Mouse (Mus musculus): ENCODE results near the gene Qtrt1.

The Qtrt1 gene

DNA sequence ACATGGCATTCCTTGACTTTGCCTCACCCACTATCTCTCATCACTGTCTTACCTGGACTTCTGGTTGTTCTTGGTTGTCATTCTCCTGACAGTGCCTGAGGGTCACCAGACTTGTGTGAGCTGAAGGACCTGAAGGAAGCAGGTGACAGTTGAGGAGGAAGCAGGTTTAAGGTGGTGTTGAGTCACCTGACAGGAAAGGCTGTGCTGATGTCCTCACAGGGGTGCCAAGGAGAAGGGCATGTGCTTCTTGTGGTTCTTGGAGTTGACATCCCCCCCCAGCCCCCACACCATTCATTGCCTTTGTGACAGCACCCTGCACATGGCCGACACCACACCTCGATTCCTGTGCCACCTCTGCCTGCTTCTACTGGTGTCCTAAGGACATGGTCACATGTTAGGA is 36.1 kb downstream of the Qtrt1 start:
- DNase-seq (ENCODE audit: inconsistent age in 2 of 2, low spot score in 1 of 2): no peak

GRCm38 (mm10) chr9:21449710-21450109 is 38.1 kb downstream of the Qtrt1 start:
- no peak for DNase-seq (ENCODE audit: inconsistent age in 2 of 2, low spot score in 1 of 2)

- peak; percentile 37 to 67 for DNase-seq (ENCODE audit: inconsistent age in 2 of 2, low spot score in 1 of 2)
Measured at GRCm38 (mm10) chr9:21450270-21450669, 38.6 kb downstream of the Qtrt1 start.

DNA sequence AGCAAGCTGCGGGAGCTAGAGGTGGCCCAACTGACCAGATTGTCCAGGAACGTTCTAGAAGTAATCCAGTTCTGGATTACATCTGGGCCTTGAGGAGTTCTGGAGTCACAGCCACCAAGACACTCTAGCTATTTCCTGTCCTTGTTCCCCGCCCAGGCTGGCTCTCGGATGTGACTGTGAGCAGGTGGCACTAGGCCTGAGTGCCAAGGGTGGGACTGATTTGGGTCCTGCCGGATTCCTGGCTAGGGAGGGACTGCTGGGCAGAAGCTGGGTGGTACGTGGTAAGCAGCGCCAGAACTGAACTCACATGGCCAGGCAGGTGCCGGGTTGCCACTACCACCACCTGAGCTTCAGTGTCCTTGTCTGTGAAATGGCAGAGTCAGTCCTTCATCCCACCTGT is 39.8 kb downstream of the Qtrt1 start:
- DNase-seq (ENCODE audit: inconsistent age in 2 of 2, low spot score in 1 of 2): no peak

GRCm38 (mm10) chr9:21451870-21452269 is 40.2 kb downstream of the Qtrt1 start:
- DNase-seq (ENCODE audit: inconsistent age in 2 of 2, low spot score in 1 of 2): peak in 1 of 2 experiments; percentile 44

- peak in 1 of 2 experiments; percentile 46 for DNase-seq (ENCODE audit: inconsistent age in 2 of 2, low spot score in 1 of 2)
Measured at GRCm38 (mm10) chr9:21453003-21453402, 41.4 kb downstream of the Qtrt1 start.

DNA sequence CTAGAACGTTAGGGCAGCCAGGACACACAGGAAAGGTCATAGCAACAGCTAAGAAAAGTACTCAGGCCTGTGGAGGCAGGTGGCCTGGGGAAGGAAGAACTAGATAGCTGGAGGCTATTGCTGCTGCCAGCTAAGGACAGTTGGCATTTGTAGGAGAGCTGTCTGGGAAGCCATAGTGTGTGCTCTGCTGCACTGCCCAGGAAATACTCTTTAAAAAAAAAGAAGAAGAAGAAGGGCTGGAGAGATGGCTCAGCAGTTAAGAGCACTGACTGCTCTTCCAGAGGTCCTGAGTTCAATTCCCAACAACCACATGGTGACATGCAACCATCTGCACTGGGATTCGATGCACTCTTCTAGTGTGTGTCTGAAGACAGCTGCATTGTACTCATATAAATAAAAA is 41.8 kb downstream of the Qtrt1 start:
- DNase-seq (ENCODE audit: inconsistent age in 2 of 2, low spot score in 1 of 2): no peak

GRCm38 (mm10) chr9:21454556-21454955 is 42.9 kb downstream of the Qtrt1 start:
- DNase-seq (ENCODE audit: inconsistent age in 2 of 2, low spot score in 1 of 2): peak in 1 of 2 experiments; percentile 72

DNA sequence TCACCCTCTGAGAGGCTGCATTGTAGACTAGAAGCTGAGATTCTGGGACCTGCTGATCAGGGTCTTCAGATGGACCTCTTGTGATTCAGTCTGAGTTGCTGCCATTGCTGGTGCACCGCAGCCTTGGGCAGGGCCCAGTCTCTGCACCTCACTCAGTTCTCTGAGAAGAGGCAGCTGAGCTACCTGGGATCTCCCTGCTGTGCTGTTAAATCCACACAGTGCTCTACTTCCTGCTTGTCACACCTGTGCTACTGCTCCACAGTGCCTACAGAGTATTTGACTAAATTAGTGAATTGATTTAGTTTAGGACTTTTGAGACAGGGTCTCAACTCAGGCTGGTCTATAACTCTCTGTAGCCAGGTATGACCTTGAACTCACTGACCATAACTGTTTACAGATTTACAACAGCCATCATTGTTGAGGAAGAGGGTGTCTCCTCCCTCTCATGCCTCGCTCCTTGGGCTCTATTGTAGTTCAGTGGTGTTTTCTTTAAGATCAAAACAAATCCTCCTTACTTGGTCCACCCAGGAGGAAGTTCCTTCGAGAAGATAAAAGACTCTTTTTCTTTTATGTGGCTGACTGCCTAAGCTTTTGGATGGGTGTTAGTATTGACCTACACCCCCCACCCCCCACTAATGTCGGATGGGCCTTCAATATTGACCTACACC is 43.6 kb downstream of the Qtrt1 start:
- DNase-seq (ENCODE audit: inconsistent age in 2 of 2, low spot score in 1 of 2): peak in 1 of 2 experiments; percentile 53

DNA sequence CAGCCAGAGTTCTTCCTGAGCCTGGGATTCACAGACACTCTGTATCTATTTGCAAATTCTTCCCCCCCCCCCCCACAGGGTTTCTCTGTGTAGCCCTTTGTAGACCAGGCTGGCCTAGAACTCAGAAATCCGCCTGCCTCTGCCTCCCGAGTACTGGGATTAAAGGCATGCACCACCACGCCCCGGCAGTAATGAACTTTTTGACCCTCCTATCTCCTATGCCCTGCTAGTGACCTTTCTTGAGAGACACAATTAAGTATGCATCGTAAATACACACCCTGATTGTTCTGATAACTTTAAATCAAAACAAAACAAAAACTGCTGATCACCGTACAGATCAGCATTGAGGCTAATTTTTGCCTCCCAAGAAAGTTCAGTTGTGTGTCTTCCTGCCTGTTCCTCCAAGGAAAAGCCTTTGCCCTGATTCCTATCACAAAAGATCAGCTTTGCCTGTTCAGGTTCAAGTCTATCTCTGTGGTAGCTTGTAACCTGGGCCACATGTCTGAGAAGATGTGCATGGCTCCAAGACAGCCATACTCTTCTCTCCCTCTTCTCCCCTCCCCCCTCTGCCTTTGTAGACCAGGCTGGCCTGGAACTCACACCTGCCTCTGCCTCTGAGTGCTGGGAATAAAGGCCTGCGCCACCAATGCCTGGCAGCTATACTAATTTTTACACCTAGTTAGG is 44.8 kb downstream of the Qtrt1 start:
- DNase-seq (ENCODE audit: inconsistent age in 2 of 2, low spot score in 1 of 2): no peak

DNA sequence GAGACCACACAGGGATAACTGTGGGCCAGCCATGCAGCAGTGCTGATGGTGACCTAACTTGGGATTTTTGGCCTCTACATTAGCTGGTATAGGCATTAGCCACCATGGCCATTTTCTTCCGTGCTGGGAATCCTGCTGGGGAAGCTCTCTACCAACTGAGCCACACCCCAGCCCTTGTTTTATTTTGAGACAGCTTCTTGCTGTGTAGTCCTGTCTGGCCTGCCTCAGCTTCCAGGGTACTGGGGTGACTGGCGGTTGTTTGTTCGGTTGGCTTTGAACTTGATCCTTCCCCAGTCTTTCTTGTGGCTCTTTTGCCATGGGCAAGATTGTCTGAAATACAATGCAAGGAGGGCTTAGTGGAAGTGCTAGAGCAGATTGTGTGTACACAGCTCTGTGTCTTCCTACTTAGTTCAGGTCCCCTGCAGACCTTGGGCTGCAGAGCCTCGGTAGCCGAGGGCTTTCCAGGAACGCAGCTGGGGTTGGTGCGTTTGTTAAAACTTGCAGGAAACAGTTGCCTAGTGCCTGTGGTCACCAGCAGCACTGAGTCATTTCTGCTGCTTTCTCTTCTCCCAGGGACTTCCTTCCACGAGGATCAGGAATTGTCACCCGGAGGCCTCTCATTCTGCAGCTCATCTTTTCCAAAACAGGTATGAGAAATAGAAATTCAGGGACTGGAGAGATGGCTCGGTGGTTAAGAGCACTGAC is 45.4 kb downstream of the Qtrt1 start:
- DNase-seq (ENCODE audit: inconsistent age in 2 of 2, low spot score in 1 of 2): no peak

GRCm38 (mm10) chr9:21458821-21459220 is 47.2 kb downstream of the Qtrt1 start:
- no peak for DNase-seq (ENCODE audit: inconsistent age in 2 of 2, low spot score in 1 of 2)

- DNase-seq (ENCODE audit: inconsistent age in 2 of 2, low spot score in 1 of 2): peak; percentile 61 to 82
Measured at GRCm38 (mm10) chr9:21460400-21460940, 48.8 kb downstream of the Qtrt1 start.

DNA sequence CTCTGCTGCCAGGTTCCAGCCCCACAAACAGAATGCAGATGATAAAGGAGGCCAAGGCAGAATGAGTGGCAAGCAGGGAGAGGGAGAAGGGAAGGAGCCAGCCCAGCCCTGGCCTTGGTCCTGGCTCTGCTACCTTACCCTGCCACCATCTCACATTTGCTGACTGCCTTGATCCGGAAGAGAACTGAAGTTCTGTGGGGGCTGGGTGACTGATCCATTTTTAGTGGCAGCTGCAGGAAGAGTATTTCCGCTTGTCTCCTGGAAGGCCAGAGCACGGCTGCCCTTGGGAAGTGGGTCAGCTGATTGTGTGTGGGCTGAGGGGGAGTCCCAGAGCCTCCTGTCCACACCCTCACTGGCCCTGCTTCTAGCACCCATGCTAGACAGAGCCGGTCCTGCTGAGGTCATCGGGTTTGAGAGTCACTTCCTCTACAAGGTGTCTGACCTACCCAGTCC is 51.5 kb downstream of the Qtrt1 start:
- DNase-seq (ENCODE audit: inconsistent age in 2 of 2, low spot score in 1 of 2): peak; percentile 88 to 94

GRCm38 (mm10) chr9:21463766-21464564 is 52.3 kb downstream of the Qtrt1 start:
- DNase-seq (ENCODE audit: inconsistent age in 2 of 2, low spot score in 1 of 2): peak; percentile 53 to 86

- DNase-seq (ENCODE audit: inconsistent age in 2 of 2, low spot score in 1 of 2): peak in 1 of 2 experiments; percentile 65
Measured at GRCm38 (mm10) chr9:21464565-21464928, 52.9 kb downstream of the Qtrt1 start.

DNA sequence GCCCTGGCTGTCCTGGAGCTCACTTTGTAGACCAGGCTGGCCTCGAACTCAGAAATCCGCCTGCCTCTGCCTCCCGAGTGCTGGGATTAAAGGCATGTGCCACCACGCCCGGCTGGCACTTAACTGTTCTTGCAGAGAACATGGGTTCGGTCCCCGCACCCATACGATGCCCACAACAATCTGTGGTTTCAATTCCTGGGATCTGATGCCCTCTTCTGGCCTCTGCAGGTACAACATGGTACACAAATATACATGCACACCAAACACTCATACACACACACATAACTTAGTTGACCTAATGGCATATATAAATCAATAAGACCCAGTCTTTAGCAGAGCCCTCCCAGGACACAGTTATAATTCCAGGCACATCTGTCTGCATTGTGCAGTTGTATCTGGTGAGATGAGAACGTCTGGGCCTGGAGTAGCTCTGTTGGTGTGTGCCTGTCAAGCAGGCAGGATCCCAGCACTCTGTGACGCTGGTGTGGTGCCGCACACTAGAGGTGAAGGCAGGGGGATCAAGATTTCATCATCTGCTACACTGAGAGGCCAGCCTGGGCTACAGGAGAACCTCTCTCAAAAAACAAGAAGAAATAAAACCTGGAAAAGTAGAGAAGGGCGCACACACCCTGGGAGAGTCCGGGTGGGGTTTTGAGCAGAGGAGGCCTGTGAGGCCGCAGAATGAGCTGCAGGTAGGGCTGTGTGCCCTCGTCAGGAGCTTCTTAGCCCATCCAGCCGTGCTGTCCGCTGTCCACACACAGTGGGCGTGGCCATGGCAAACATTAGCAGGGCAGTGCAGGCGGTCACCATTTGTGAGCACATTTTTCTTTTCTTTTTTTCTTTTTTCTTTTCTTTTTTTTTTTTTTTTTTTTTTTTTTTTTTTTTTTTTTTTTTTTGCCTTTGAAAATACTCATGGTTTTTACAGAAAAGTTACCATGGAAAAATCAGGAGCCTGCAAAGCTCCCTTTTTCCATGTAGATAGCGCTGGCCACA is 57.7 kb downstream of the Qtrt1 start:
- peak; percentile 64 to 90 for DNase-seq (ENCODE audit: inconsistent age in 2 of 2, low spot score in 1 of 2)

Data from adrenal gland, adult (tissue).